Mouse (Mus musculus): Measurements from ENCODE around the gene Nyap1.
"Not testable (repeated sequence)": the region's sequence is repeated elsewhere in the genome, so short reads cannot be mapped to it uniquely, and the experiment has no call there.

Nyap1 gene

DNA sequence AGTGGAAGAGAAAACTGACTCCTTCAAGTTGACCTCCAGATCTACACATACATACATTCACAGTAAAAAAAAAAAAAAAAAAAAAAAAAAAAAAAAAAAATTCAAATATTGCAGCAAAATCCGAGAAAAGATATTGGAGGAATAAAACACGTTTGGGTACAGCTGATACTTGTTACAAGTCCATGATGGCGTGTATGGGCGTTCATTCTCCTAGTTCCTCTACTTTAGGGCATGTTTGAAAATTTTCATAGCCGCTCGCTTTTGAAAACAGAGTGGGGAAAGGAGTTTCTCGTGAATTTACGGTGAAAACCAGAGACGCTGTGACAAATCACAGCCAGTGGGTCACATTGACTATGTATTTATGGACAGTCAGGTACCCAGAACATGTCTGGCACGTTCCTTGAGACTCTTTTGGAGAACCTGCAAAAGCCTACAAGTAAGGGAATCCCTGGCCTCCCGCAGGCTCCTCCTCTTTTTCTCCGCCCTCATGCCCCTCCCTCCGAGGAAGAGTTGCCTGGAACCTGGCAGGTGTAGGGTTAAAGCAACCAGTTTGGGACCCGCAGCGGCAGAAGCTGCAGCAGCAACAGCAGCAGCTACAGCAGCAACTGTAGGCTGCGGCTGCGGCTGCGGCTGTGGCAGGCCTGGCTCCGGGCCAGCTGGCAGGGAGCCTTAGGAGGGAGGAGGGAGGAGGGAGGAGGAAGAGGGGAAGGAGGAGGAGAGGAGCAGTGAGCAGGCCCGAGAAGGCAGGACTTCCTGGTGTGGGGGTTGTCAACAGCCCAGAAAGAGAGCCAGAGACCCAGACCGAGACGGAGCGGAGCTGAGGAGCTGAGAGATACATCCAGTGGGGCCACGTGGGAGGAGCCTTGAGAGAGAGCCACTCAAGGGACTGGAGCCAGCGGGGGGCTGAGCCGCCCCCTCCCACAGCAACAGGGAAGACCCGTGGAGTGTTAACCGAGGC is 4.1 kb upstream of the Nyap1 start, which contains the start of gene Tsc22d4:
Gene Tsc22d4, plus strand, starts transcription at position 517 of the 958 bp plus-strand sequence.
- peak; percentile 80 to 85 for DNase-seq (ENCODE audit: low spot score in 2 of 2)

DNA sequence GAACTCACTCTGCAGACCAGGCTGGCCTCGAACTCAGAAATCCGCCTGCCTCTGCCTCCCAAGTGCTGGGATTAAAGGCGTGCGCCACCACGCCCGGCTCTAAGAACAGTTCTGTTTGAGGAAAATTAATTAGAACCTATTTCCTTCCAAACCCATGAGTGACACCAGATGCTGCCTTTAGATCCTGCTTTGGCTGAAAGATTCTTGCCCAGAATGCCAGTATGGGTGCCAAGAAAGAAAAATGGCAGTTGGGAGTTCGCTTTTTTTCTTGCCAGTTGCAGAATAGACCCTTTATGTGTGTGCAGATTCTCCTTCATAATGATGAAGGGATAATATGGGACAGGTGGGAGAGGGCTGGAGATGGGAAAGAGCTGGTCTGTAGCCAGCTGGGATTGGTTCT is 2.8 kb upstream of the Nyap1 start:
- DNase-seq (ENCODE audit: low spot score in 2 of 2) = no peak

DNA sequence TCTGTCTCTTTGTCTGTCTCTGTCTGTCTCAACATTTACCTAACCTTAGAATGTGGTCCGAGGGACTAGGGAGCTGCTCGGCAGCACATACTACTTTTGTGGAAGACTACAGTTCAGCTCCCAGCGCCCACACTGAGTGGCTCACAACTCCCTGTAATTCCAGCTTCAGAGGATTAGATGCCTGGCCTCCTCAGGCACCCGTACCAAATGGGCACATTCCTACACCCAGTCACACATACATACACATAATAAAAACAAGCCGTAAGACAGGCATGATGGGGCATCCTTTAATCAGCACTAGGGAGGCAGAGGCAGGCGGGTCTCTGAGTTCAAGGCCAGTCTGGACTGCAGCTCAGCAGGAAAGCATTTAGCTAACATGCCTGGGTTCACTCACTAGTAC is 1.4 kb upstream of the Nyap1 start:
- DNase-seq (ENCODE audit: low spot score in 2 of 2) = no peak

DNA sequence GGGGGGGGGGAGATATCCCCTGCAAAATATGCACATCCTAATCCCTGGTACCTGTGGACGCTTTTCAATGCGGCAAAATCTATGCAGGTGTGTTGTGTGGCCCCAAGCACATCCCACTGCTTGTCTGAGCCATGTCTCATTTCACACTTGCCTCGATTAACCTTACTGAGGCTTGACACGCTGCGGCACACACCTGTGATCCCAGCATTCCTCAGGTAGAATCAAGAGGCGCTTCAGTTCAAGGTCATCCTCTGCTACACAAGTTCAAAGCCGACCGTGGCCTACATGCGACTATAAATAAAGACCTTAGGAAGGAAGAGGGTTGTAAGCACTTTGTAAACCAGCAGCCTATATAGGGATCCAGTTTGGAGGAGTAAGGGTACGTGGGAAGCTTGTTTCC is 641 bp upstream of the Nyap1 start:
- no peak for DNase-seq (ENCODE audit: low spot score in 2 of 2)

DNA sequence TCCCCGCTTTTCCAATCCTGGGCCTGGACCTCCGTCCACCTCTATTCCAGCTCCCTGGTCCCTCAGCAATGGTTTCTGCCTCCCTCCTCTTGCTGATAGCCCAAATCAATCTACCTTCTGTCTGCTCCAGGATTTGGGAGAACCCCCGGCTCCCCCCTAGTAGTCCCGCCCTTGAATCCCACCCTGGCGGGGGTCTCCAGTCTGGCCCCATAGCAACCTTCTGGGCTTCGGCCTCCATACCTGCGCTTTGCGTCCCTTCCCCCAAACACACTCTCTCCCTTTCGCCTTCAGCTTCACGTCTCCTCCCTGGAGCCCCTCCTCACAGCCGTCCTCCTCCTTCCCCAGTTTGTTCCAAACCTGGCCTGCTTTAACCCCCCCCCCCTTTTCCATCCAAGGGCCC is 901 bp downstream of the Nyap1 start:
- no peak for DNase-seq (ENCODE audit: low spot score in 2 of 2)

DNA sequence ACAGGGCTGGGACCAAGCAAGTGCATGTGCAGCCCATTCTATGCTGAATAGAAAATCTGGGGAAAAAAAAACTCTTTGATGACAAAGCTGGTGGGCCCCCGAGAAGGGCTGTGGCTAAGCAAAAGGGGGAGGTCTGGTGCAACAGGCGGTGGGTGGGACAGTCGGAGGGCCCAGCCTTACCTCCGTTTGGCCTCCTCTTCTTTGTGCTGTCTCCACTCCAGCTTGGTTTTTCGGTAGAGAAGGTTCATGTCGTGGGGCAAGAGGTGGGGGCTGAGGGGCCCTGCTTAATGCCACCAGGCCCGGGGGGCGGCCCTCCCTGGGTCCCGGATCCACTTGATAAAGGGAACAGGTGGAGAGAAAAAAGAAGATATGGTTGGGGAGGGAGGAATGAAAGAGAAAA is 1.9 kb downstream of the Nyap1 start:
- DNase-seq (ENCODE audit: low spot score in 2 of 2) = no peak

DNA sequence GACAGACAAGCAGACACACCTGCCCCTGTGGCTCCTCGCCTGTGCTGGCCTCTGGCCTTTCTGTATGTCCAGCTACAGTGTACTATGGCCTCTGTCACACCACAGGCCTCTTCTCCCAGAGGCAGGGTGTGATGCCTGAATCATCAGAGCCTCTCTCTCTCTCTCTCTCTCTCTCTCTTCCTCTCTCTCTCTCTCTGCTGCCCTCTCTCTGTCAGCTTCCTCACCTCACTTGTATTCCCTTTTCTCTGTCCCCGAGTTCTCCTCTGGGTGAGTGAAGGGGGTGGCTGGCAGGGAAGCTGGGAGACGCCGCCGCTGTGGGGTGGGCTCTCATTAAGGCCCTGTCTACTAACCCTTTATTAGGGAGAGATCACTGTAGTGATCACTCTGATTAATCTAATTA is 2.9 kb downstream of the Nyap1 start:
- DNase-seq (ENCODE audit: low spot score in 2 of 2) = no peak

DNA sequence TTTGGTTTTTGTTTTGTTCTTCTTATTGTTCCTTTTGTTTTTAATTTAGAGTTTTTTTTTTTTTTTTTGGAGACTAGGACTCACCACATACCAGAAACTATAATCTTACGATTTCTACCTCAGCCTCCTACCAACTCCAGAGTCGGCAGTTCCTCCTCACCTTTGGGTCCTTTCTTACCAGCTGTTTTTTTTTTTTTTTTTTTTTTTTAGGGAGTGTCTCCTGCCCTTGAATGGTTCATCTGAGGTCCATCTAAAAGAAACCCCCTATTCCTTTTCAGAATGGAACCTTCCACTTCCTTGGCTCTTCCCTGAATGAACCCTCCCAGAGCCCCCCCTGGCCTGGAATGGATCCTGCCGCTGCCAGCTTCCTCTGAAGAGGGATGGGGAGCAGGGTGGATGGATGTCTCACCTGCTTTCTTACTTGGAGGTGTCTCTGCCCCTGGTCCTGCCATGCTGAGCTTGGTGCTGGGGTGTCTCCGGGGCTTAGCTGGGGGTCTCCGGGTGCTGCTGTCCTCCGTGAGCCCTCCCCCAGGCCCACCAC is 3.9 kb downstream of the Nyap1 start:
- DNase-seq (ENCODE audit: low spot score in 2 of 2) = no peak

DNA sequence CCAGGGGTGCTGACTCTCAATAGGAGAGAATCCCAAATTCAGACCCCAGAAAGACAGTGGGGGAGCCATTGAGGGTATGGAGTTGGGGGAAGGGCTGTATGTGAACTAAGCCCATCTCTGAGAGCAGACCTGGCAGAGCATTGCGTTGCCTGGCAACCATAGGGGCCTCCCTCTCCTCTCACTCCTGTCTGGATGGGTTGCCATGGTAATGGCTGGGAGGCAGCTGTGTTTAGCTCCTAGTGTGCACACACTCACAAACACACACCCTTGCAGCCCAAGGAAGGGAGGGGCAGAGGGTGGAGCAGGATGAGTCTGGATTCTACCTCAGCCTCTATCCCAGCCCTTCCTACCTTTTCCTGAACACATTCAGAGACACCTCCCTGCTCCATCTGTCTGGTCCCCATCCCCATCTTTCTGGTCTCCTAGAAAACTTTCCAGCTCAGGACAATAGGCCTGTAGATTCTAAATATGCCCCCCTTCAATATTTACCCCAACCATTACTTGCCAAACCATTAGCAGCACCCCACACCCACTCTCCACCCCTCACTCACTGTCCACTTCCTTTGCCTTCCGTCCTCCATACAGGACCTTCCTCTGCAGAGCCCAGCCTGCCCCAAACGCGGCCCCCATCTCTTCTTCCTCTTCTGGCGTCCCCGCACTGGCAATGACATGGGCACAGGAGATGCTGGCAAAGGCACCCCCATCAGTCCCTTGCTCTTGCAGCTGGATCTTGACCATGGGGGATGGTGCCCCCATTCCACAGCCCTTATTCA is 6.9 kb downstream of the Nyap1 start:
- peak; percentile 80 to 92 for DNase-seq (ENCODE audit: low spot score in 2 of 2)

DNA sequence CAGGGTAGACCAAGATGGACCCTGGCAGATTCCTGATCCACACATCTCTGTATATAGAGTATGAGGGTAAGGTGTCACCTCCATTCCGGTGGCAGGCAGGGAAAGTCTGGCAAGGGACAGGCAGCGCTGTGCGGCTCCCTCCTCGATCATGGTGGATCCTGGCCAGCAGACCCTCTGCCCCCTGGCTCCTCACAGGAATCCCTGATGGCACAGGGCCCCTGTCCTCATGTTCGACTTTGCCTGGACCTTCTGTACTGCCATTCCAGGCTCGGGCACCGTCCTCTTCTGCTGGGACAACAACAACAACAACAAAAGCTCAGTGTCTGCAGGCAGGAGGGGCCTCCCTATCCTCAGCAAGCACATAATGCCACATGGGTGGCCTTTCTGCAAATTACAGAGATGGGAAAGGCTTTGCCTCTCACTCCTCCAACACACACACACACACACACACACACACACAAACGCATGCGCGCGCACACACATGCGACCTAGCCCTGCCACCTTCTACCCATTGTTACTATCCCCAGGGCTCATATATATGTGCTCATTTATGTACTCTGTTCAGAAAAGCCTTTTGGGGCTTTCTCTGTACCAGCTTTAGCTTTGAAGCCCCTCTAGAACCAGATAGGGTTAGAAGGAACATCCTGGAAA is 7.6 kb downstream of the Nyap1 start:
- no peak for DNase-seq (ENCODE audit: low spot score in 2 of 2)

DNA sequence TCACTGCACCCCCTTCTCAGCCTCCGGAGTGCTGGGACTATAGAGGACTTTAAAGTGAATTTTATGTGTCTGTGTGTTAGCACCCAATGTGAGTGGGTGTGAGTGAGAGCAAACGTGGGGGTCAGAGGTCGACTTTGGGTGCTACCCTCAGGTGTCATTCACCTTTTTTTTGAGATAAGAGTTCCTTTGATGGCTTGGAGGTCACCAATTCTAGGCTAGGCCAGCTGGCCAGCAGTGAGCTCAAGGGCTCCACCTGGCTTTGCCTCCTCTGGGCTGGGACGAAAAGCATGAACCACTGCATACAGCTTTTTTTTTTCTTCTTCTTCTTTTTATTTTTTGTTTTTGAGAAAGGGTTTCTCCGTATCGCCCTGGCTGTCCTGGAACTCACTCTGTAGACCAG is 14.6 kb downstream of the Nyap1 start:
- no peak for DNase-seq (ENCODE audit: low spot score in 2 of 2)

DNA sequence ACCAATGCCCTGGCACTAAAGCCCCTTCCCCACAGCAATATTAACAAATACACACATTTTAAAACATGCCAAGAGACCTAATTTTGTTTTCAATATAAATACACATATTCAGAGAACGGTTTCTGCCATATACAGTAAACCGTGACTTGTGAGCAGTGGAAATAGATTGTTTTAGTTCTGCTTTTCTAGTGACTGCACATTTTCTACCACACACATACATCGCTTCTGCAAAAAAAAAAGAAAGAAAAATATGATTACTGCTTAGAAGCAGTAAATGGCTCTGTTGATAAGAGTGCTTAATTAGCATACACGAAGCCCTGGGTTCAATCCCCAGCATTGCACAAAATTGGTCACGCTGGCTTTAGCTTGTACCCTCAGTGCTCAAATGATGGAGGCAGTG is 17.6 kb downstream of the Nyap1 start:
- DNase-seq (ENCODE audit: low spot score in 2 of 2) = no peak

DNA sequence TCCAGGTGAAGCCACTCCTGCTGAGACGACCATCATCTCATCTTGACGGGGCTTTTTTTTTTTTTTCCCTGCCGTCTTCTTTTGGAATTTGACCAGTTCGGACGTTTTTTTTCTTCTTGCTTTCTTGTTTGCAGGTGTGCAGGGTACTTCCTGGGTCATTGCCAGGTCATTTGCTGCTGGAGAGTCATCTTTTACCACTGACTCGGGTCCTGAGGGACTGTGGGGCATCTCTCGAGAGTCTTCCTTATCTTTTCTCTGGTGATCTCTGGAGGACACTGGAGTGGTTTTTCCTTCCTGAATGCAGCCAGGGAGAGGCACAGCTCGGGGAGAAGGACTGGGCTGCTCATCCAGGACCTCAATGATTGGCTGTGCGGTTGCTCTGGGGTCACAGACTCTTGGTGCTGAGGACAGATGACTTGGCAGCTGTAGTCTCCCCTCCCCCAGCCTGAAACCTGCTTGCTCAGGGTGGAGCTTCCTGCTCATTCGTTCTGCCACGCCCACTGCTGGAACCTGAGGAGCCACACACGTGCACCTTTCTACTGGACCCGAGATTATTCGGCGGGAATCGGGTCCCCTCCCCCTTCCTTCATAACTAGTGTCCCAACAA is 20.7 kb downstream of the Nyap1 start:
- not testable (repeated sequence) for DNase-seq (ENCODE audit: low spot score in 2 of 2)

DNA sequence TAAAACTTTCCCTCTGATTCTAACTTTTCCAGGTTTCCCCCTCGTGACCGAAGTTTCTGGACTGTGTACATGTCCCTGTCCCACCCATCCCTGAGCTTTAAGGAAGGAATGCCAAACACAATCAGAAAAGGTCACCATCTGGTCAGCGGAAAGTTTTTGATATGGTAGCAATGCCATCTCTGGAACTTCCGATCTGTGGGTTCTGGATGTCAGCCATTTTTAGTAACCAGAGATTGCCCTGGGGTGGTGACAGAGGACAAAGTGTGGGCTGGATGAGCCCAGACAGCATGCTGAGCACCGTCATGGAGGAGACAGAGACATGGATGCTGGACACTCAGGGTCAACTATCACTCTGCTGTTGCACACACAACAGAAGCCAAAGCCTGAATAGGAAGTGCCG is 22.3 kb downstream of the Nyap1 start:
- no peak for DNase-seq (ENCODE audit: low spot score in 2 of 2)

DNA sequence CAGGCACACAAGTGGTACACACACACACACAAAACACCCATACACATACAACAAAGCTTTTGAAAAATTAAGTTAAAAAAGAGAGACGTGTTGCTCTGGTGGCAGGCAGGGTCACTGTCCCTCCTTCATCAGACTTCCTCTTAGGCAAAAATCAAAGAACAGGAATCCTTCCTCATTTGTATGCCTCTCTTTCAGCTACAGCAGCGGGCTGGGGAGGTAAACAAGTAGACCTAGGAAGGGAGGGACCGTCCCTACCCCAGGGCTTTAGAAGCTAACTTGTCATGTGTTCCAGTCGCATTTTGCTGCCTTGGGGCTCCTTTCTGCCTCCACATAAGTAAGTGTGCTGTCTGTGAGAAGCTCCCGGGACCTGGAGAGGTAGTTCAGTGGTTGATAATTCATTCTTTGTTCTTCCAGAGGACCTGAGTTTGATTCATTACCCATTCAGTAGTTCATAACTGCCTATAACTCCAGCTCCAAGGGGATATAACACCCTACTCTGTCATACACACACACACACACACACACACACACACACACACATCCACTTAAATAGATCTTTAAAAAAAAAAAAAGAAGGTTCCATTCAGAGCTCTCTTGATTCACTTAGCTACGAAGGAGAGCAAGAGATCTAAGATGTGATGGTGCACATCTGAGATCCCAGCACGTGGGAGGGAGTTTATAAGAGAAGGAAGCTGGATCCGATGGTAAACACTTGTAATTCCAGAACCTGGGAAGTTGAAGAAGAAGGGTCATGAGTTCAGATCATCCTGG is 23.2 kb downstream of the Nyap1 start:
- no peak for DNase-seq (ENCODE audit: low spot score in 2 of 2)

DNA sequence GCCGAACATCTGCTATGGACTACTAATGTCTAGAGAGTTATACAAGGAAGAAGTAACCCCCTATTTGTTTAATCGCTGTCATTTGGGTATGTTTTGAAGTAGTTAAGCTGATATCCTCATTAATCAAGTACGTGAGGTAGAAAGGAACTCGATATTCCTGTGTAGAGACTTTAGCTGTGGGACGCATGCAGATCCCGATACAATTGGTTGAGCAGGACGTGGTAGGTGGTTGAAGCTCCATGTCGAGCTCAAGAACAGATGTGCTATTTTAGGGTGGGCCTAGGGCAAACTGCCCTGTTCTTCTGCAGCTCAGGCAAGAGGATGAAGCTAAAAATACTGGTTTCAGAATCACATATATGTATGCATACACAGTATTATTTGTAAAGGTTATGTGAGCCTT is 25.7 kb downstream of the Nyap1 start:
- DNase-seq (ENCODE audit: low spot score in 2 of 2) = no peak

DNA sequence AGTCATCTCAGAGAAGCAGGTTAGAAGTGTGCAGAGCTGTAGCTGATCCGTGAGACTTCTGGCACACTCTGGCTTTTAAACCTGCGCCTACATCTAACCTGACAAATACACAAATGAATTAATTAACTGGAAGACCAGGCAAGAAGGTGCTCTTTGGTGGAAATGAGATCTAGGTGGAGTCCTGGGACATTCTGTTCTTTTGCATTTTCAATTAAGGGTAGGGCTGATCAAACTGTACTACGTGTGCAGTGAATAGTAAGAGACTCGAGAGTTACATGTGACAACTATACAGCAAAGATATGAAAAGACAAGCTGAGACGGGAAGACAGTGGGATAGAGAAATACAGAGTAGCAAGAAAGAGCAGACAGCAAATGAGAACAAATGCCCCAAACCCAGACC is 28.0 kb downstream of the Nyap1 start:
- no peak for DNase-seq (ENCODE audit: low spot score in 2 of 2)

DNA sequence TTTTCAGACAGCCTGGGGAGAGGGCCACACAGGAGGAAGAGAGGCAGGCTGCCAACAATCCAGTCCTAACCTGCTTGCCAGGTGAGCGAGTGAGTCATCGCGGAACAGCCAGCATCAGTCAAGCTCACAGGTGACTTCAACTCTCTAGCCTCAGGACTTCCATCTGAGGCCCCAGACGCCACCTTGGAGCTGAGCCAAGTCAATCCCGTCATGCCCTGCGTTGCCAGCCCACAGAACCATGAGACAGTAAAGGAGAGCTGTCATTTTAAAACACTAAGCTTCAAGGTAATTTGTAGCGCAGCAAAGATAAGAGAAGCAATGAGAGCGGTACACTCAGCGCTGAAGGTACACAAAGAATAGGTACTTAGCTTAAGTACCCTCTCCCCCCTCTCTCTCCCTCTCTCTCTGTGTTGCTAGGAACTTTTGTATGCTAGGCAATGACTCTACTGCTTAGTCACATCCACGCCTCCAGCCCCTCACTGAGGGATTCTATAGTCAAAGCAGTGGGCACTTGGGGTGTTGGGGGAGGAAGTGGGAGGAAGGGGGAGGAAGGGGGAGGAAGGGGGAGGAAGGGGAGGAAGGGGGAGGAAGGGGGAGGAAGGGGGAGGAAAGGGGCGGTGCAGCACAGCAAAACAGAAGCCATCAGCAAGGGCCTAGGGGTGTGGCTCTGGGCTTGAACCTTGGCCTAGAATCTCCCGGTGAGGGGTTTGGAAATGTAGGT is 34.3 kb downstream of the Nyap1 start:
- DNase-seq (ENCODE audit: low spot score in 2 of 2) = no peak

DNA sequence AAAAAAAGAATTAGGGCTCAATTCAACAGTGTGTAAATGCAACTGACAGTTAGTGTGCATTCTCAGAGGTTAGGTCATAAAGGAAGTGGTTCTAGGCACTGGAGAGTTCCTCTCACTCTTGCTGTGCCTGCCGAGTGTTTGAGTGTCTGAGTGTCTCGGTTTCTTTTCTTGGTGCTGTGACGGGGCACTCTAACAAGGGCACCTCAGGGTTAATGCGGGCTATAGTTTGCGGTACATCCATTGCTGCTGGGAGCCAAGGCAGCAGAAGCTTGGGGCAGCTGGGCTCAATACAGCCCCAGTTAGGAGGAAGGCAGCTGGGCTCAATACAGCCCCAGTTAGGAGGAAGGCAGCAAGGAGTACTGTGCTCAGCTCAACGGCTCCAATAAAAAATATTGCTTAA is 36.2 kb downstream of the Nyap1 start:
- no peak for DNase-seq (ENCODE audit: low spot score in 2 of 2)

DNA sequence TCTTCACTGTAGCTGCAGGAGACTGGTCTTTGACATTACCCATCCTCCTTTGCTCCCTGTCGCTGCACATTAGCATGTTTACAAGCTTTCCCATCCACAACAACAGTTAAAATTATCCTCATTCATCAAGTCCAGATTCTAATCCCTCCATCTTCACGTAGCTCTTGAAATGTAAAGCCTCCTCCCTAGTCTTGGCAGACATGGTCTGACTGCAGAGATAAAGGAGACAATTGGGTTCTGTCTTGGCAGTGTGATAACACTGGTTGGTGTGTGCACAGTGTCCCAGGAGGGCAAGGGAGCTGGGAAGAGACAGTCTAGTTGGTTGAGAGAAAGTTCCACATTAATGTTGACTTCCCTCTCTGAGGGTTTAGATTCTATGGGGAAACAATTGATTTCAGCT is 41.6 kb downstream of the Nyap1 start:
- no peak for DNase-seq (ENCODE audit: low spot score in 2 of 2)

All from frontal cortex, postnatal 14 days (tissue).